Mouse (Mus musculus) heart, postnatal 0 days (tissue): Measurements from ENCODE around the gene Sgpl1.
"Not testable (repeated sequence)": the region's sequence is repeated elsewhere in the genome, so short reads cannot be mapped to it uniquely, and the experiment has no call there.

Experiments used
- CTCF ChIP-seq: IDR thresholded peaks from 2 replicates; pipeline ENCODE4 v1.5.1; 2016; ENCODE audit warnings: antibody characterized with exemption, control low read depth, low read depth
- EP300 ChIP-seq: IDR thresholded peaks from 2 replicates; pipeline ENCODE4 v1.6.1; 2016; ENCODE audit warnings: antibody characterized with exemption, low read depth

DNA sequence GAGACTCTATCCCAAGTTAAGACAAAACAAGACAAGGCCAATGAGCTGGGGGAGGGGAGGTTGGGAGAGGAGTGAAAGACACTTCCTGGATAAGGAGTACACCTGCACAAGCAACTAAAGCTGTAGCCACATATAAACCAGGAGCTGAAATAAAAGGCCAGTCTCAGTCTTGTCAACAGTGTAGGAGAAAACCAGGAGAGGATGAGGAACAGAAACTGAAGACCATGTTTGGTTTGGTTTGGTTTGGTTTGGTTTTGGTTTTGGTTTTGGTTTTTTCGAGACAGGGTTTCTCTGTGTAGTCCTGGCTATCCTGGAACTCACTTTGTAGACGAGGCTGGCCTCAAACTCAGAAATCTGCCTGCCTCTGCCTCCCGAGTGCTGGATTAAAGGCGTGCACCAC is 25.8 kb downstream of the Sgpl1 start:
- not testable (repeated sequence) for TF ChIP-seq EP300, CTCF
